Mouse (Mus musculus) kidney, adult 8-10 months (tissue): ENCODE measurements around the gene Hmgb1.

ENCODE experiments used
- DNase-seq, 2 experiments: peaks; one replicate each; pipeline ENCODE4 v3.0.0; 2022

Hmgb1 gene

DNA sequence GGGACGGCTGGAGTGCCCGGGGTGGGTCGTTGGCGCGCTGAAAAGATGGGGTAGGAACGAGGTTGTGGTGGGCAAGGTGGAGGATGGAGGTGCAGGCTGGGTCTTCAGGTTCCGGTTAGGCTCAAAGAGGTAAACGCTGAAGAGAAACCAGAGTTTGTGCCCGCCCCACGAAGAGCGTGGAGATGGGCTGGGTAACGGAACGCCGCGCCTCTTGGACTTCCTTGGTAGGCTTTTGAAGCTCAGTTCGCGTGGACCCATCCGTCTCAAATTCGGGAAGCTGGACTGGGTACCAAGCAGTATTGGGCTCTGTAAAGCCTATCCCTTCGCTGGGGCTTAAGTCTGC, 526 bp upstream of the Hmgb1 start:
- peak in 1 of 2 experiments; percentile 58 for DNase-seq

DNA sequence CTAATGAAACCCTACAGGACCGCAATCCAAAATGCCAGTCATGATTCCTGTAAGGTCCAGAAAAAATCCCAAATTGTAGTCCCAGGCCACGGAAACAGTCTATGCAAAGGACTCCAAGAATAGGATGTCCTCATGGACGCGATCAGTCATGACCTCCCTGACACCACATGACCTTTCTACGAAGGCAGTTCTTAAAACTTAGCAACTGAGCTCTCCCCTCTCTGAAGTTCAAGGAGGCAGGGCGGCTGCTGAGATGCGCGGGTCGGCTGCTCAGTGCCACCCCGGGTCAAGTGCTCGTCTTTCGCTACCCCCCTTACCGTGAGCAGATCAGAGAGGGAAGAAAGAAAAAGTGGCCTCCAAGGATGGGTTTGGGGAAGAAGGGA, 577 bp downstream of the Hmgb1 start:
- no peak for DNase-seq

GRCm38 (mm10) chr5:149183122-149183521, 1.2 kb downstream of the Hmgb1 start:
- no peak for DNase-seq

DNA sequence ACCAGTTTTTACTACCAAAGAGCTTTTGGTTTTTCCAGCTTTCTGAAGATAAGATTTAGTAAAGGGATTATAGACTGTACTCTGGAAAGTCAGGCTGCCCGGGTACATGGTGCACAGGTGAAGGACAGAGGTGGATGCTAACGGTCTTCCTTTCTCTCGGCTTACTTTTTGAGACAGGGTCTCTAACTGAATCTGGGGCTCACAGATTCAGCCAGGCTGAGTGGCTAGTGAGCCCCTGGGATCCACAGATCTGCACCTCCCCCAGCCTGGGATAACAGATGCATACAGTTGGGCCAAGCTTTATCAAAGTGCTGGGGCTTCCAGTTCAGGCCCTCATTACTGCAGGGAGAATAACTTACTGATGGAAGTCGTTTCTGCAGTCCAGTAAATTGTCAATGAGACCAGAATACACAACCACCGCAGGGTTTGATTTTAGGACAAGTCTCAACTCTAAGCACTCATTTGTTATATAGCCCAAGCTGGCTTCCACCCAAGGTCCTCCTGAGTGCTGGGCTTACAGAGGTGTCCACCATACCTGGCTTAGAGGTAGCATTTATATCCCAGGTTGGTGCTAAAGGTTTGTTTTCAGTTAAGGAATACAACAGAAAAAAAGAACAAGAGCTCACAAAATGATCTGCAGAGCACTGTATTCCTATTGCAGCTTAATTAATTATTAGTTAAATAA, 2.0 kb downstream of the Hmgb1 start:
- DNase-seq = no peak

GRCm38 (mm10) chr5:149179826-149180225, 4.5 kb downstream of the Hmgb1 start:
- no peak for DNase-seq

DNA sequence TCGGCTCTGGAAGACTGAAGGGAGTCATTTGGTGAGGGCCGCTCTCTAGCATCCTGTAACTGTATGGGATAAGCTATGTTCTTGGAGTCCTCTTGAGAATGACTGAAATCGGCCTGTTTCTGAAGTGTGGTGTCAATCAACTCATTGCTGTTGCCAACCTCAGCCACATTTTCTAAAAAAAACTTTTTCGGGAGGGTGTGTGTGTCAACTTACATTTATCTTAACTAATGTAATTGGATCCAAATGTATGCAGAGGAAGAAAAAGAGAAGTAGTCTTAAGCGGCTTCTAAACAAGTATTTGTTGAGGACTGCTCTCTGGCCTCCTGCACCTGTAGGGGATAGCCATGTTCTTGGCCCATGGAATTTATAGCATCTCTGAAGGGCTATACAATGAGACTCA, 6.2 kb downstream of the Hmgb1 start:
- no peak for DNase-seq

GRCm38 (mm10) chr5:149175736-149176135, 8.6 kb downstream of the Hmgb1 start:
- no peak for DNase-seq

DNA sequence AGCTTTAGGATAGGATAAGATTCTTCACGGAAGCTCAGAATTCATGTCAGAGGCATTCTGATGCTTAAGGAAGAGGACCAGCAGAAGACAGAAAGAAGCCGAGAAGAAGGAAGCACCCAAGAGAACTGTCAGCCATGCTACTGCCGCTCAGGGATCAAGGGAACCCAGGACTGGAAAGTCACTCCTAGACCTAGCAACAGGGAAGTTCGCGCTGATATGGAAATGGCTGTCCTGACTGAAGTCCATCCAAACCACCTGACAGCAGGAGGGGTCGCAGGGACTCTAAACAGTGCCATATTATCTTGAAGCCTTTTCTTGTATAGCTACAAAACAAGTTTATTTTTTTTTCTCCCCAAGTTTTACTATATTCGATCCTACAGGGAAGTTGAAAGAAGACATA, 9.8 kb downstream of the Hmgb1 start:
- no peak for DNase-seq

DNA sequence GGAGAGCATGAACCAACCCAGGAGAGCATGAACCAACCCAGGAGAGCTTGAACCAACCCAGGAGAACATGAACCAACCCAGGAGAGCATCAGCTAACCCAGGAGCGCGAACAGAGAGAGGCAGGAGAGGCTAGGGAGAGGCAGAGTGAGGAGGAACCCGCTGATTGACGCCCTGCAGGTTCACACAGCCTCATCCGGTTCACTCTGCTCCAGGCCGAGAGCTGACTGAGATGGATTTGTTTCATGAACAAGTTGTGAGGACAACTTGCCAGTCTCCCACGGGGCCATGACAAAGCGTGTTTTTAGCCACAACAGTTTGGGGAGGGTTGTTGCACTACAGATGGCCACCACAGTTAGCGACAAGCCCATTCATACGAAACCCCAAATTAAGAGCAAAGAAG, 12.0 kb downstream of the Hmgb1 start:
- DNase-seq = no peak

DNA sequence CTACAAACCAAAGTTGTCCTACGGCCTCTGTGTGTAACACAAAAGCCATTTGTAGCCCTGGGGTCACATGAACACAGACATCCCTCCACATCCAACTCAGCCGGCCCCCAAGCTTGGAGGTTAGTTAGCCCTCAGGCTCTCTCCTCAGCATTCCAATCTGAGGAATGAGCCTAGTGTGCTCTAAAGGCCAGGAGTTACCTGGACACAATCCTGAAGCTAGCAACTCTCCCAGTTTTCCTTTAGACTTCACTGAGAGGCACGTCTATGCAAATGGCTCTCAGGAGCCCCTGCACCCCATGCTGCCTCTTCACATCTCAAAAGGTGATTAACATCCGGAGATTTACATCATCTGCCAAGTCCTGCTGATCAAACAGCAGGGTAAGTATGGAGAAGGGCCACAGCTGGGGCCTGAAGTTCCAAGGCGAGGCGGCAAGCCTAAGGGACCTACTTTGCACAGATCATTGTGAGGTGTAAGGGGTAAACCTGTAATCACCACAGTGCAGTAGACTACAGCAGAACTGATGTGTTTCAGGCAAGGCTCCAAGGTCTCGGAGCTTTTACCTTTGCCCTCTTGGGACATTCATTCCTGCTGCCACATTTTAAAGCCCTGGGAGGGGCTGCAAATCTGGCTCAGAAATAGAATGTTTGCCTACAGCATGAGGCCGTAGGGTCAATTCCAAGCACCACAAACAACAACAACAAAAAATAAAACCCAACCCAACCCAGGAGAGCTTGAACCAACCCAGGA, 13.3 kb downstream of the Hmgb1 start:
- peak; percentile 41 to 50 for DNase-seq

- DNase-seq = no peak
Observed at GRCm38 (mm10) chr5:149168816-149169215, 15.5 kb downstream of the Hmgb1 start.

DNA sequence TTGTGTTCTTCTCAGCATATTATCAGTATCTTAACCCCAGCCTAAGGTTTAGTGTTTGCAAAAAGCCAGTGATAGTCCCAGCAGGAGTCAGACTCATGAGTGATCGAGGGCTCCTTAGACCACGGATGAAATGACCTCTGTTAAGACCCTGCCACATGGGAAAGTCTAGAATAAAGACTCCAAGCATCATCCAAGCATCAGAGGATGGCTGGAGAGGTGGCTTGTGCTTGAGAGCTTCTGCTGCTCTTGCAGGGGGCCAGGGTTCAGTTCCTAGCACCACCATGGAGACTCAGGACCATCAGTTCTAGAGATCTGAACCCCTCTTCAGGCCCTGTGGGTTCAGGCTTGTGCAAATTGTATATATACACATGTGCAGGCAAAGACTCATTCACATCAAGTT, 16.2 kb downstream of the Hmgb1 start:
- no peak for DNase-seq

DNA sequence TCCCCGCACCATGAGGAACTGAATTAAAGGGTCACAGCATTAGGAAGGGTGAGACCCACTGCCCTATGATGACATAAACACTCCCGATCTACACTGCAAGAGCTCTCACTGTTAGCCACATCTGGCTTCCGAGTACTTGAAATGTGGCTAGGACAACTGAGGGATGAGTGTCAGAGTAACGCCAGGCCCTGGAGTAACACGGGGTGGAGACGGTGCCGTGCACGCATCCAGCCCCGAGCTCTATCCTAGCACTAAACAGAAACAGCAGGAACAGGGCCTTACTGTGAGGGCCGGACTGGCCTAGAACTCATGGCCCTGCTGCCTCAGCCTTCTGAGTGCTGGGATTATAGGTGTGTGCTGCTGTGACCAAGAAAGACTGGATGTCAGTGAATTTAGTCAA, 18.3 kb downstream of the Hmgb1 start:
- no peak for DNase-seq

DNA sequence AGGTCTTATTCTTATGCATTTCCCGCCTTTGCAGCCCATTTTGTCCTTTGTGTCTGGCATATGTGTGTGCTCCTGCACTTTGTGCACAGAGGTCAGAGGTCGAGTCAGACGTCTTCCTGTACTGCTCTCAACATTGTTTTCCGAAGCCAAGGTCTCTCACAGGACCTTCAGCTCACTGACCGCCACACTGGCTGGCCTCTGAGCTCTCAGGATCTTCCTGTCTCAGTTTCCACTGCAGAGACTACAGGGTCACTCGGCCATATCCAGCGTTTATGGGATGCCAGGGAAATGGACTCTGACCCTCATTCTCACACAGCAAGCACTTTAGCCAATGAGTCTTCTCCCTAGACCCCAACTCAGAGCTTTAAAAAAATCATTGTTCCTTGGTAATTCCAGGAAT, 19.4 kb downstream of the Hmgb1 start:
- peak; percentile 47 to 53 for DNase-seq

DNA sequence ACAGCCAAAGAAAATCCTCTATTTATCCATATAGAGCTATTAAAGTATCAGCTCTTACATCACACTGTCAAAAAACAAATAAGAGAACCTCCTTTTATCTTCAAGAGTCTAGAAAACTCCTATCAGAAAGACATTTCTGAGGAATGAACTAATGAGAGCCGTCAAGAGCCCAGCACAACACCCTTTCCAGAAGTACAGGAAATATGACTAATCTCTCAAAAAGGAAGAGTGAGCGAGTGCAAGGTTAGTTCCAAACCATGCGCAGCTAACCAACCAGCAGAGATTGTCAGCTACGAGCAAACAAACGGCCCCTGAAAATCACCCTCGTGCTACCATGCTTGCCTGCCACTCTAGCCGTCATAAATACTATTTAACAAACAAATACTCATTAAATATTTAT, 21.4 kb downstream of the Hmgb1 start:
- no peak for DNase-seq

GRCm38 (mm10) chr5:149160469-149160868, 23.8 kb downstream of the Hmgb1 start:
- DNase-seq = no peak

DNA sequence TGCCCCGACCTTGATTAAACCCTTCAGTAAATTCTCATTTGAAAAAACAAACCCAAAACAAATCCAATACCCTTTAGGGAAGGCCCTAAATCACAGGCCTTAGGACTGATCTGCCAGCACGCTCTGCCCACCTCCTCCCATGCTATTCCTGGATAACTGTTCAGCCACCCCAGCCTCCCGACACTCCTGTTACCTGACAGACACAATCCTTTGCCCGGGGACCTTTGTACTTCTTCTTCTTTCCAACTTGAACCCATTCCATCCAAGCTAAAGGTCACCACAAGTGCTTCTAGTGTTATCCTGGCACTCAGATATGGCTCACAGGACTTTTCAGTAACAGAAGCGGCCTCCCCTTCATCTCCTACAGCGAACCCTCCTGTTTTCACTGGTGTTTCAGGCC, 25.3 kb downstream of the Hmgb1 start:
- DNase-seq = peak; percentile 49 to 80

DNA sequence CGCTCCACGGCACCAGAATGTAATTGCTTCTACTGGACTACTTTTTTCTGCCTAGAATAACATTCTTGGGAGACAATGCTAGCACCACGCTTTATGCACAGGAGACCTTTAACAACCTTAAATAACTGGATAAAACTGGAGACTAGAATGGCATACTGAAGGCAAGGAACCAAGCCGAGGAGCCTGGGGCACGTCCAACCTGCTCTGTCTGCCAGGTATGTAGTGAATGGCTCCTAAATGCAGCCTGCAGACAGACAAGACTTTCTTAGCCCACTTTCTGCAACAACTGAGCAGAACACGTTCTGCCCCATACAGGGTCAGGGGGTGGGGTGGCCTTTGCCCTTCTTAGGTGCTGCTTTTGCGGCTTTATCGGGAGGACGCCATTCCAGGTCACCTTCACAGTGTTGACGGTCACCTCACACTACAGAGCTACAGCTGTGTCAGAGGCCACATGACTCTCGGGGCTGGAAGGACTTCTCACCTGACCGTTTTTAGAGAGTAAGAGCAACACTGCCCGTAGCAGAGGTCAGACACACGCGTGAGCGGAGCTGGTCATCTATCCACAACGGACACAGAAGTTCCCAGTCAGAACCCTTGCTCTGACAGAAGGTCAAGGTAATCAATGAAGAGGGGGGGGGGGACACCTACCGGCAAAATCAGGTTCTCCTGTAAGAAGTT, 27.3 kb downstream of the Hmgb1 start:
- DNase-seq = peak; percentile 36 to 54

- DNase-seq = peak in 1 of 2 experiments; percentile 19
Observed at GRCm38 (mm10) chr5:149152774-149153155, 31.5 kb downstream of the Hmgb1 start.

DNA sequence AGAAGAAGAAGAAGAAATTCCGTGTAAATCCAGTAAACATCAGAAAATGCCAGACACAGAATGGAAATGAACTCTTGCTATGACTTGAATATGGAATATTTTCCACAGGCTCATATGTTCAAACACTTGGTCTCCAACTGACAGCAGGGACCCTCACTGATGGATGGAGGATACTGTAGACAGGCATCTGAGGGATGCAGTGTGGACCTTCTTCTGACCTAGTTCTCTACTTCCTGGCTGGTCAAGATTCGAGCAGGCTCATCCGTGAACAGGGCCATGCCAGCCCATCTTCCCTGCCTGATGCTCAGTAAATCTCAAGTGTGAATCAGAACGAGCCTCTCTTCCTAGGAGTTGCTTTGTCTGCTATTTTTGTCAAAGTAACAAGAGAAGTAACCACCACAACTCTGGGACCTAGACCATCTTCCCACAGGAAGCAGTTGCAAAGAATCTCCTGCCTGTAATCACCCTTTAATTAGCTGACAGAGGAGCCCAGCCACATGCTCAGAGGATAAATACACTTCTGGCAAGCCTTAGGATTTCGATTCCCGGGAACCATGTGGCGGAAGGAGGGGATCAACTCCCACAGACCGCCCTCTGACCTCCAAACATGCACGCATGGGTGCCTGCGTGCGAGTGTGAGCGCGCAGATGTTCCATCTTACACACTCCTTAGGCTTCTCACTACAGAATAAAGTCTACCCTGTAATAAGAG, 32.1 kb downstream of the Hmgb1 start:
- DNase-seq = peak in 1 of 2 experiments; percentile 16

DNA sequence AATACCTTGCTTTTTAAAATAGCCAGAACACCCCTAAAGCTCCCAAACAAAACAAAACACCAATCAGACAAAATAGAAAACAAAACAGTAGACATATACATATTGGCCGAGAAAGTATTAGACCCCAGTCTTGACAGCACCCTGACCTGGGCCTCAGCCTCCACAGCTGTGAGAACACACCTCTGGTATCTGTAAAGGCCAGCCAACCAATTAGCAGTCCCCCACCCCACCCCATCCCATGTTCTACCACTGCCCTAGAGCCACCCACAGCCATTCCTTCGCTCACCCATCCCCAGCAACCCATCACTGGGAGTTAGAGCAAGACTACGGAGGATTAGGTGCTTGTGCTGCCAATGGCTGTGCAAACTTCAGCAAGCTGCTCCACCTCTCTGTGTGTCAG, 33.4 kb downstream of the Hmgb1 start:
- no peak for DNase-seq

- DNase-seq = no peak
Observed at GRCm38 (mm10) chr5:149147386-149148000, 36.8 kb downstream of the Hmgb1 start.

GRCm38 (mm10) chr5:149146691-149147090, 37.6 kb downstream of the Hmgb1 start:
- no peak for DNase-seq
